Mouse (Mus musculus): Measurements from ENCODE around the gene Parp11. TPM values are rescaled to one million over a fixed set of nuclear protein-coding genes. Genes with fewer than 3 reads are reported as not detected.

The Parp11 gene
- polyA plus RNA-seq, 1 experiment from 2014 or later = 18.3 TPM

DNA sequence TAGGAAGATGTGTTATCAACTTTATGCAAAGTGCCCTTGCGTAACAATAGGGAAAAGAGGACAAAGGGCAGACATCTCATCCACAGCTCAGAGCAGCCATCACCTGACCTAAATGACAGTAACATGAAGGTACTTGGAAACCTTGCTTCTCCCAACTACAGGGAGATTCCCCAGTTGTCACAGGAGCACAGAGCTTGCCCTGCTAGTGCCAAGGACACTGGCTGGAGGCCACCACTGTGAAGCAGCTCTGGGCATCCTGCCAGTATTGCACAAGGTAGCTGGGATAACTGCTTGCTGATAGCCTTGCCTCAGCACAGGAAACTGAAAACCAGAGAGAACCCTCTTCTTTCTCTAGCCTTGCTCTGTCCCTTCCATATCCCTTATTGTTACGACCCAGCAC lies 82.8 kb downstream of the Parp11 start:
- H3K4me1 ChIP-seq (ENCODE audit: control insufficient read depth, insufficient read depth, low read length) = peaks cover 18% of the 10 kb centered on the region
- peak overlapping the region; percentile 69 for H3K27ac ChIP-seq (ENCODE audit: low read length)
- H3K27me3 ChIP-seq (ENCODE audit: control insufficient read depth, insufficient read depth, low read length) = no peaks in the 10 kb centered on the region
- WGBS = 24% methylated on average over 2 of the region's 2 CpGs
- peak; percentile 87 for ATAC-seq (replicated peaks; ENCODE audit: extremely low read depth, insufficient read depth, low FRiP score)
- no peaks in the 10 kb centered on the region for H3K9me3 ChIP-seq (replicated peaks; ENCODE audit: control insufficient read depth, low read length)
- H3K4me2 ChIP-seq (ENCODE audit: low read depth, low read length) = peak overlapping the region; percentile 7; the same call in 1 of the 2 replicates
- H3K4me3 ChIP-seq (ENCODE audit: low read length) = no peak overlapping the region
- H3K36me3 ChIP-seq (ENCODE audit: control insufficient read depth, insufficient read depth) = no peaks in the 10 kb centered on the region
- no peak overlapping the region for H3K9ac ChIP-seq (ENCODE audit: low read length)

DNA sequence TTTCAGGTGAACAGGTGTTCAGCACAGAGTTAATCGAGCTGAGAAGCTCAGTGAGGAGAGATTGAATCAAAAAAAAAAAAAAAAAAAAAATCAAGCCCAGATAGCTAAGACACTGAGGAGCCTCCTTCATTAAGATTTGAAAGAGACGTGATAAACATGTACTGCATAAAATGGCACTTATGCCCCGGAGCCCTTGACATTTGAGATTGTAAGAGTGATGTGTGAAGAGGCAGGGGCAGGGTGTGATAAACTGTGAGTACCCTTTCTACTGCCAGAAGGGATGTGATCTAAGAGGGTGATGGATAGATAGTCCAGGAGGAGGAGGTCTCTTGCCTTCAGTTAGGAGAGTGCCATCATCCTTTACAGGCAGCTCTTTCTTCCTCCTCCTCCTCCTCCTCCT lies 83.6 kb downstream of the Parp11 start:
- Histone ChIP-seq H3K9me3 (replicated peaks; ENCODE audit: control insufficient read depth, low read length) (no peaks in the 10 kb centered on the region), H3K27ac (ENCODE audit: low read length) (peak overlapping the region; percentile 69), H3K27me3 (ENCODE audit: control insufficient read depth, insufficient read depth, low read length) (no peaks in the 10 kb centered on the region), H3K9ac (ENCODE audit: low read length) (no peak overlapping the region), H3K4me3 (ENCODE audit: low read length) (no peak overlapping the region), H3K4me1 (ENCODE audit: control insufficient read depth, insufficient read depth, low read length) (peaks cover 18% of the 10 kb centered on the region), H3K36me3 (ENCODE audit: control insufficient read depth, insufficient read depth) (no peaks in the 10 kb centered on the region), H3K4me2 (ENCODE audit: low read depth, low read length) (no peak overlapping the region)
- ATAC-seq (replicated peaks; ENCODE audit: extremely low read depth, insufficient read depth, low FRiP score) = no peak
- WGBS = 26% methylated on average over 3 of the region's 3 CpGs

DNA sequence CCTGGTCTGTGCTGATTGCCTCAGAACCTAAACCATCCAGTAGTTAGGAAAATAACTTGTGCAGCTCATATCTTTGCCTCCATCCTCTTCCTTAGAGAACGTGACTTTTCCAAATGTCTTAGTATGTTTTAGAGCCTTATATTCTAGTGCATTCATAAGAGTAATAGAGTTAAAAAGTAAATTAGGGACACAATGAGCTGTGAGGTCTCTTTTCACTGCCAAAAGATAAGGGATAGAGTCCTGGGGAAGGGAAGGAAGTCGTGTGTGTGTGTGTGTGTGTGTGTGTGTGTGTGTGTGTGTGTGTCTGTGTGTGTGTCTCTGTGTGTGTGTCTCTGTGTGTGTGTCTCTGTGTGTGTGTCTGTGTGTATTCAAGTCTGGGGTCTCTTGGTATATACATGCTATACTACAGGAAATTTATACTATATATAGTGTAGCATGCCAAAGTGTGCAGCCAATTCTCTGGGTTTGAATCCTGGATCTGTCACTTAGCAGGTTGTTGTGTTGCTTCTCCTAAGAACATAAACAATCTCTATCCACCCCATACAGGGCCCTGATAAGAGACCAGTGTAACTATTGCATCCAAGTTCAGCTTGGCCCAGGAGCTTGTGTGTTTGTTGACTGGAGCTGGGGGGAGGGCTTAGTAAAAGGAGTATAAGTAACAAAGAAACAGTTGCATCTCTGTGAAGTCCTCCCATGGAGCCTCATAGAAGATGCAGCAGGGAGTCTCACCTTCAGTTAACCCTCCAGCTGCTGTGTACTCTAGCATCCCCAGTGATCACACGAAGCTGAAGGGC lies 85.0 kb downstream of the Parp11 start:
- Histone ChIP-seq H3K36me3 (ENCODE audit: control insufficient read depth, insufficient read depth) (no peaks in the 10 kb centered on the region), H3K4me2 (ENCODE audit: low read depth, low read length) (no peak overlapping the region), H3K27me3 (ENCODE audit: control insufficient read depth, insufficient read depth, low read length) (no peaks in the 10 kb centered on the region), H3K4me1 (ENCODE audit: control insufficient read depth, insufficient read depth, low read length) (peaks cover 18% of the 10 kb centered on the region), H3K9me3 (replicated peaks; ENCODE audit: control insufficient read depth, low read length) (no peaks in the 10 kb centered on the region), H3K4me3 (ENCODE audit: low read length) (no peak overlapping the region), H3K27ac (ENCODE audit: low read length) (no peak overlapping the region), H3K9ac (ENCODE audit: low read length) (no peak overlapping the region)
- ATAC-seq (replicated peaks; ENCODE audit: extremely low read depth, insufficient read depth, low FRiP score) = no peak
- WGBS = 39% methylated on average over 3 of the region's 3 CpGs

DNA sequence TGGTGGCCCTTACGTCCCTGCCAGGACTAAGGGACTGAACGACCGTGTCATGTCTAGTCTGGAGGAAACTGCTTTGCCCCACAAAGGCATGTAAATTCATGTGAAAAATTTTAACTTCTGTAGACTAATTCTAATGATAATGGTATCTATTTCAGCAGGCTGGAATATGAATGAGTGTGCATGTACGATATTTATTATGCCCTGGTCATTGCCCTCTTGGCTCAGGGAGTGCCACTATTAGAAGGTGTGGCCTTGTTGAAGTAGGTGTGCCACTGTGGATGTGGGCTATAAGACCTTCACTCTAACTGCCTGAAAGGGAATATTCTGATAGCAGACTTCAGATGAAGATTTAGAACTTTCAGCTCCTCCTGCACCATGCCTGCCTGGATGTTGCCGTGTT lies 85.7 kb downstream of the Parp11 start:
- Histone ChIP-seq H3K4me2 (ENCODE audit: low read depth, low read length) (no peak overlapping the region), H3K27ac (ENCODE audit: low read length) (no peak overlapping the region), H3K4me3 (ENCODE audit: low read length) (no peak overlapping the region), H3K36me3 (ENCODE audit: control insufficient read depth, insufficient read depth) (no peaks in the 10 kb centered on the region), H3K9ac (ENCODE audit: low read length) (no peak overlapping the region), H3K4me1 (ENCODE audit: control insufficient read depth, insufficient read depth, low read length) (peaks cover 18% of the 10 kb centered on the region), H3K9me3 (replicated peaks; ENCODE audit: control insufficient read depth, low read length) (no peaks in the 10 kb centered on the region), H3K27me3 (ENCODE audit: control insufficient read depth, insufficient read depth, low read length) (no peaks in the 10 kb centered on the region)
- no peak for ATAC-seq (replicated peaks; ENCODE audit: extremely low read depth, insufficient read depth, low FRiP score)
- WGBS = 85% methylated on average over 5 of the region's 5 CpGs

DNA sequence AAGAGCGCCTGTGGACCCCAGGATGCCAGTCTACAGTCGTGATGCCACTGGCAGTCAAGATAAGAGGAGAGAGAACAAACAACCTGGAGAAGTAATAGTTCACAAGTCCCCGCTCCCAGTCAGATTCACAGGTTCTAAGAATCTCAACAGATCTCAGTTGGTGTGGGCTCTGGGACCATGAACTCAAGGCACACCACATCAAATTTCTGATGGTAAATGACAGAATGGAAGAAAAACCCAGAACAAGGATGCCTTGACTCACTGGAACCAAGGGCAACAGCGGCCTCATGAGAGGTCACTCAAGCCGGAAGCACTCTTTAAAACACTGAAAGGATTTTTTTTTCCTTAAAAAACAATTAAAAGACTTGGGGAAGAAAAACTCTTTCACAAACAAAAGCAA lies 87.1 kb downstream of the Parp11 start:
- Histone ChIP-seq H3K27ac (ENCODE audit: low read length) (no peak overlapping the region), H3K27me3 (ENCODE audit: control insufficient read depth, insufficient read depth, low read length) (no peaks in the 10 kb centered on the region), H3K4me2 (ENCODE audit: low read depth, low read length) (no peak overlapping the region), H3K4me3 (ENCODE audit: low read length) (no peak overlapping the region), H3K36me3 (ENCODE audit: control insufficient read depth, insufficient read depth) (no peaks in the 10 kb centered on the region), H3K9me3 (replicated peaks; ENCODE audit: control insufficient read depth, low read length) (no peaks in the 10 kb centered on the region), H3K4me1 (ENCODE audit: control insufficient read depth, insufficient read depth, low read length) (peaks cover 19% of the 10 kb centered on the region), H3K9ac (ENCODE audit: low read length) (no peak overlapping the region)
- 71% methylated on average over 5 of the region's 5 CpGs for WGBS
- no peak for ATAC-seq (replicated peaks; ENCODE audit: extremely low read depth, insufficient read depth, low FRiP score)

DNA sequence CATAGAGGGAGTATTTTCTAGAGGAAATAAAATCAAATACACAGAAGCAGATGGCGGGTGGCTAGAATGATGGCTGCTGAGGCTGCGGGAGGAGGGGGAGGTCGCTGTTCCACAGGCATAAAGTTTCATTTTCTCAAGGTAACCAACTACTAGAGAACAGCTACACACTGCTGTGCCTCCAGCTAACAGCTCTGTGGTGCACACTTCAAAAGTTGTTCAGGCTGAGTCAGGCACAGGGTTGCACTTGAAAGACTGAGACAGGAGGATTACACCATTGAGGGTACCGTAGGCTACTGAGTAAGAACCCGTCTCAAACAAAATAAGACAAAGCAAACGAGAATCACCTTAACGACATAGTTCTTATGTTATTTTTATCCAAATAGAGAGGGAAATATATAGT lies 90.4 kb downstream of the Parp11 start:
- ATAC-seq (replicated peaks; ENCODE audit: extremely low read depth, insufficient read depth, low FRiP score) = no peak
- Histone ChIP-seq H3K9ac (ENCODE audit: low read length) (no peak overlapping the region), H3K9me3 (replicated peaks; ENCODE audit: control insufficient read depth, low read length) (no peaks in the 10 kb centered on the region), H3K4me1 (ENCODE audit: control insufficient read depth, insufficient read depth, low read length) (peaks cover 2% of the 10 kb centered on the region; the same call in 1 of the 2 replicates), H3K27me3 (ENCODE audit: control insufficient read depth, insufficient read depth, low read length) (peaks cover 8% of the 10 kb centered on the region), H3K4me2 (ENCODE audit: low read depth, low read length) (no peak overlapping the region), H3K4me3 (ENCODE audit: low read length) (no peak overlapping the region), H3K36me3 (ENCODE audit: control insufficient read depth, insufficient read depth) (no peaks in the 10 kb centered on the region), H3K27ac (ENCODE audit: low read length) (no peak overlapping the region)
- 70% methylated on average over 7 of the region's 7 CpGs for WGBS

DNA sequence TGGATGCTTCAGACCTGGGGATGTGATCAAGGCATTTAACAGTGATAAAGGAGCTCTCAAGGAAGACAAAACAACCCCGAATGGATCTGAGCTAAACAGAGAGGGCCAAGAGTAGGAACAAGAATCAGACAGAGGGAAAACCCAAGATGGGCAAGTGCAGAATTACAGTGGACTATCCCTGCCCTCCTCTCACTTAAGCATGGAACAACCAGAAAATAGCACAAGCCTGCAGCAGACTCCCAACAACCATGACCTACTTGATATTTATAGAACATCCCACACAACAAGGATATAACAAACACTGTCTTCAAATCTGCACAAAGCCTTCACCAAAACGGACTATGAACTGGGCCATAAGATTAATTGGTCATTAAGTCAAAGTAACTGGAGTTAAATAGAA lies 91.5 kb downstream of the Parp11 start:
- Histone ChIP-seq H3K4me3 (ENCODE audit: low read length) (no peak overlapping the region), H3K27me3 (ENCODE audit: control insufficient read depth, insufficient read depth, low read length) (peaks cover 8% of the 10 kb centered on the region), H3K9ac (ENCODE audit: low read length) (no peak overlapping the region), H3K4me2 (ENCODE audit: low read depth, low read length) (no peak overlapping the region), H3K9me3 (replicated peaks; ENCODE audit: control insufficient read depth, low read length) (no peaks in the 10 kb centered on the region), H3K4me1 (ENCODE audit: control insufficient read depth, insufficient read depth, low read length) (peaks cover 2% of the 10 kb centered on the region; the same call in 1 of the 2 replicates), H3K27ac (ENCODE audit: low read length) (no peak overlapping the region), H3K36me3 (ENCODE audit: control insufficient read depth, insufficient read depth) (no peaks in the 10 kb centered on the region)
- WGBS = 58% methylated on average over 2 of the region's 2 CpGs
- ATAC-seq (replicated peaks; ENCODE audit: extremely low read depth, insufficient read depth, low FRiP score) = no peak

DNA sequence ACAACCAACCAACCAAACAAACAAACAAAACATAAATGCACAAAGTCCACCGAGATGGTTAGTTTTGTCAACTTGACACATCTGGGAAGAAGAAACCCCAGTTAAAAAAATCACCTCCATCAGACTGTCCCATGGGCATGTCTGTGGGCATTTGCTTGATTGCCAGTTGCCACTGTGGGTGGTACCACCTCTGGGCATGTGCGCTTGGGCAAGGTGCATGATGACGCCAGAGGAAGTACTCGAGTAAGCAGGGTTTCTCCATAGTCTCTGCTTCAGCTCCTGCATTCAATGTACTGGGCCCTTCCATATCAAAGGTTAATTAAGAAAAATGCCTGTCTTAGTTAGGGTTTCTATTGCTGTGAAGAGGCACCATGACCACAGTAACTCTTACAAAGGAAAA lies 92.6 kb downstream of the Parp11 start:
- no peak for ATAC-seq (replicated peaks; ENCODE audit: extremely low read depth, insufficient read depth, low FRiP score)

DNA sequence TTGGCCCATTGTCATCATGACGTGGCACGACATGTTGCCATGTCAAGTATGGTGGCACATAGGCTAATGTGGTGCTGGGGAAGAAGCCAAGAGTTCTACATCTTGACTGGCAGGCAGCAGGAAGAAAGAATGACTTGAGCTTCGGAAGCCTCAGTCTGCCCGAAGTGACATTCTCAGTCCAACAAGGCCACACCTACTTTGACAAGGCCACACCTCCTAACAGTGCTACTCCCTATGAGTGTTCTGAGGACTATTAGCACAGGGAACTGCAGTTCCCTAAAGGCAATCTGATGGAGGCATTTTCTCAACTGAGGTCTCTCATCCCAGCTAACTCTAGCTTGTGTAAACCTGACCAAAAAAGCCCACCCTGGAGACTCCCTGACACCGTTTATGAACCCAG lies 93.0 kb downstream of the Parp11 start:
- Histone ChIP-seq H3K4me2 (ENCODE audit: low read depth, low read length) (no peak overlapping the region), H3K9me3 (replicated peaks; ENCODE audit: control insufficient read depth, low read length) (no peaks in the 10 kb centered on the region), H3K36me3 (ENCODE audit: control insufficient read depth, insufficient read depth) (no peaks in the 10 kb centered on the region), H3K9ac (ENCODE audit: low read length) (no peak overlapping the region), H3K27me3 (ENCODE audit: control insufficient read depth, insufficient read depth, low read length) (peaks cover 8% of the 10 kb centered on the region), H3K4me1 (ENCODE audit: control insufficient read depth, insufficient read depth, low read length) (peaks cover 2% of the 10 kb centered on the region; the same call in 1 of the 2 replicates), H3K27ac (ENCODE audit: low read length) (no peak overlapping the region), H3K4me3 (ENCODE audit: low read length) (no peak overlapping the region)
- no peak for ATAC-seq (replicated peaks; ENCODE audit: extremely low read depth, insufficient read depth, low FRiP score)
- WGBS = 61% methylated on average over 5 of the region's 5 CpGs

More for the DNA sequence above, 92.6 kb downstream of the Parp11 start:
- WGBS = 85% methylated on average over 4 of the region's 4 CpGs
- Histone ChIP-seq H3K4me2 (ENCODE audit: low read depth, low read length) (no peak overlapping the region), H3K27me3 (ENCODE audit: control insufficient read depth, insufficient read depth, low read length) (peaks cover 8% of the 10 kb centered on the region), H3K4me1 (ENCODE audit: control insufficient read depth, insufficient read depth, low read length) (peaks cover 2% of the 10 kb centered on the region; the same call in 1 of the 2 replicates), H3K4me3 (ENCODE audit: low read length) (no peak overlapping the region), H3K9ac (ENCODE audit: low read length) (no peak overlapping the region), H3K27ac (ENCODE audit: low read length) (no peak overlapping the region), H3K36me3 (ENCODE audit: control insufficient read depth, insufficient read depth) (no peaks in the 10 kb centered on the region), H3K9me3 (replicated peaks; ENCODE audit: control insufficient read depth, low read length) (no peaks in the 10 kb centered on the region)
